ENCODE assay signal across 9 mouse cellular contexts in genomic region chr17:33953310-33953709, GRCm38 (mm10). TPM values are rescaled to one million over a fixed set of nuclear protein-coding genes. Genes with fewer than 3 reads are reported as not detected.
A peak's percentile ranks its signal among the peaks of the same experiment; 100 is the strongest.
DNase-seq lines count a peak whose midpoint lies in the region; ATAC-seq and TF ChIP-seq lines count a peak whose summit lies in the region.
"Had no signal": no experiment of that assay in that cellular context is flagged by ENCODE, and none has a peak within 500 bp of the region (broad histone marks: within the 10 kb centered on the region; RNA-seq: fewer than 3 reads in every experiment).

No protein-coding gene starts in this region.

- H3ac ChIP-seq in C2C12 (ENCODE audit: control insufficient read depth, insufficient read length, low read depth), result peak overlapping the region; percentile 46

- H3K4me1 ChIP-seq in heart, embryonic 14.5 days (ENCODE audit: control insufficient read depth in 2 of 2, insufficient read depth in 2 of 2, low read length in 2 of 2), result peaks cover 21 to 50% of the 10 kb centered on the region in 2 experiments
- H3K4me1 ChIP-seq in embryonic facial prominence, embryonic 13.5 days, result peaks cover 67% of the 10 kb centered on the region
- peaks cover 68% of the 10 kb centered on the region for H3K4me1 ChIP-seq in limb, embryonic 12.5 days (replicated peaks)

- H3K79me2 ChIP-seq in C2C12 (ENCODE audit: control insufficient read depth, insufficient read depth), result peaks cover 48% of the 10 kb centered on the region

- H3K4me3 ChIP-seq in heart, embryonic 14.5 days (ENCODE audit: control insufficient read depth in 1 of 2, insufficient read depth in 1 of 2, low read depth in 1 of 2, low read length in 2 of 2), result no peak overlapping the region
- peak overlapping the region; percentile 97 for H3K4me3 ChIP-seq in C2C12 (ENCODE audit: insufficient read depth, poor library complexity, severe bottlenecking)
- H3K4me3 ChIP-seq in embryonic facial prominence, embryonic 13.5 days, result peak overlapping the region; percentile 81; the same call in 1 of the 2 replicates
- peak overlapping the region; percentile 95 for H3K4me3 ChIP-seq in limb, embryonic 12.5 days (replicated peaks)

- peaks cover 36% of the 10 kb centered on the region for H3K79me3 ChIP-seq in C2C12 (ENCODE audit: low read depth)

- WGBS in heart, embryonic 14.5 days, result 87% methylated on average over 3 of the region's 3 CpGs
- 88% methylated on average over 3 of the region's 3 CpGs for WGBS in embryonic facial prominence, embryonic 13.5 days
- WGBS in limb, embryonic 12.5 days, result 81% methylated on average over 3 of the region's 3 CpGs

- no peaks in the 10 kb centered on the region for H3K27me3 ChIP-seq in heart, embryonic 14.5 days (ENCODE audit: control insufficient read depth, insufficient read depth, low read length)
- no peaks in the 10 kb centered on the region for H3K27me3 ChIP-seq in C2C12 (ENCODE audit: control insufficient read depth, insufficient read depth, insufficient read length)
- H3K27me3 ChIP-seq in embryonic facial prominence, embryonic 13.5 days, result no peaks in the 10 kb centered on the region
- no peaks in the 10 kb centered on the region for H3K27me3 ChIP-seq in limb, embryonic 12.5 days

- H3K36me3 ChIP-seq in heart, embryonic 14.5 days (ENCODE audit: control insufficient read depth, insufficient read depth, low read length), result peaks cover 55% of the 10 kb centered on the region
- peaks cover 43% of the 10 kb centered on the region for H3K36me3 ChIP-seq in C2C12 (ENCODE audit: control insufficient read depth, insufficient read depth)
- peaks cover 51% of the 10 kb centered on the region for H3K36me3 ChIP-seq in embryonic facial prominence, embryonic 13.5 days
- peaks cover 55% of the 10 kb centered on the region for H3K36me3 ChIP-seq in limb, embryonic 12.5 days

- 0 out of 2 replicates have a peak overlapping the region, but pooled peaks have one; percentile 80 for H3K4me2 ChIP-seq in heart, embryonic 14.5 days (ENCODE audit: low read length)
- H3K4me2 ChIP-seq in embryonic facial prominence, embryonic 13.5 days, result peak overlapping the region; percentile 98
- H3K4me2 ChIP-seq in limb, embryonic 12.5 days, result peak overlapping the region; percentile 99

- no peak overlapping the region for H3K27ac ChIP-seq in heart, embryonic 14.5 days (replicated peaks in 1 of 2; ENCODE audit: control insufficient read depth in 1 of 2, insufficient read depth in 1 of 2, low read depth in 2 of 2, low read length in 2 of 2)
- 0 out of 2 replicates have a peak overlapping the region, but pooled peaks have one; percentile 5 for H3K27ac ChIP-seq in embryonic facial prominence, embryonic 13.5 days
- no peak overlapping the region; the same call in 1 of the 2 replicates for H3K27ac ChIP-seq in limb, embryonic 12.5 days

- no peak for DNase-seq in heart, adult 18-20 months
- DNase-seq in left cerebral cortex, adult 9 months (ENCODE audit: low spot score in 2 of 2), result no peak
- DNase-seq in kidney, adult 8-10 months, result no peak
- DNase-seq in T-cell, adult 2 months (ENCODE audit: low spot score), result no peak
- DNase-seq: kidney, postnatal 14 days had no signal

- ATAC-seq in heart, embryonic 14.5 days (ENCODE audit: insufficient number of reproducible peaks, insufficient read depth, low FRiP score, low read depth), result no peak
- no peak for ATAC-seq in embryonic facial prominence, embryonic 13.5 days (ENCODE audit: insufficient number of reproducible peaks, insufficient read depth, low FRiP score, low TSS enrichment, low read depth)
- no peak for ATAC-seq in limb, embryonic 12.5 days (ENCODE audit: insufficient number of reproducible peaks, insufficient read depth, low FRiP score, low TSS enrichment, low read depth)

- no peaks in the 10 kb centered on the region for H3K9me3 ChIP-seq in heart, embryonic 14.5 days (ENCODE audit: control insufficient read depth, low read length)
- H3K9me3 ChIP-seq in embryonic facial prominence, embryonic 13.5 days, result no peaks in the 10 kb centered on the region
- no peaks in the 10 kb centered on the region for H3K9me3 ChIP-seq in limb, embryonic 12.5 days

- no peak for TF ChIP-seq CTCF in C2C12 (IDR thresholded peaks at IDR 0.05; ENCODE audit: control insufficient read depth, insufficient read depth, insufficient read length)

- peak overlapping the region; percentile 99 for H3K9ac ChIP-seq in heart, embryonic 14.5 days (ENCODE audit: low read length)
- peak overlapping the region; percentile 98 for H3K9ac ChIP-seq in embryonic facial prominence, embryonic 13.5 days
- peak overlapping the region; percentile 45 for H3K9ac ChIP-seq in limb, embryonic 12.5 days (replicated peaks)

TF ChIP-seq in C2C12, 6 proteins besides CTCF, POLR2A, EP300 and RAD21:
- TF ChIP-seq FOSL1 (IDR thresholded peaks at IDR 0.05; ENCODE audit: insufficient read depth, low read length, poor library complexity, severe bottlenecking), result no peak
- no peak for TF ChIP-seq MAX (IDR thresholded peaks at IDR 0.05)
- no peak for TF ChIP-seq USF1 (IDR thresholded peaks at IDR 0.05; ENCODE audit: low read depth)
- no peak for TF ChIP-seq MYOG (IDR thresholded peaks at IDR 0.05; ENCODE audit: control insufficient read depth, extremely low read depth, insufficient read length)
- no peak for TF ChIP-seq MYOD1 (IDR thresholded peaks at IDR 0.05; ENCODE audit: control insufficient read depth, insufficient read length, low read depth)
- TF ChIP-seq CEBPB (IDR thresholded peaks at IDR 0.05; ENCODE audit: low read depth), result no peak

RNA-seq across cellular contexts. Expression of gene B3galt4, which starts 2.0 kb away (rescaled TPM):
- 3.8 and 4.6 TPM in 2 replicates for polyA plus RNA-seq in heart, embryonic 14.5 days (2014; fragmentation: Nextera tagmentation; extraction: Ambion mirVana)
- total RNA-seq in heart, adult 18-20 months (2021), result 1 to 10 TPM; 1.3 to 1.8 TPM
- 1.5 TPM for polyA plus RNA-seq in C2C12 (2012; fragmentation: generic; extraction: Trizol)
- 7.0 and 7.2 TPM in 2 replicates for polyA plus RNA-seq in embryonic facial prominence, embryonic 13.5 days (2015; fragmentation: Nextera tagmentation; extraction: Ambion mirVana)
- 5.0 and 6.8 TPM in 2 replicates for polyA plus RNA-seq in limb, embryonic 12.5 days (2016; fragmentation: Nextera tagmentation; extraction: Ambion mirVana)

RNA-seq across cellular contexts. Expression of gene Vps52, which starts 2.3 kb away (rescaled TPM):
- polyA plus RNA-seq in heart, embryonic 14.5 days (2014; fragmentation: Nextera tagmentation; extraction: Ambion mirVana), result 27.6 and 30.6 TPM in 2 replicates
- total RNA-seq in heart, adult 18-20 months (2021), result 10 to 100 TPM; 36.8 to 39.7 TPM
- 24.4 TPM for polyA plus RNA-seq in C2C12 (2012; fragmentation: generic; extraction: Trizol)
- polyA plus RNA-seq in embryonic facial prominence, embryonic 13.5 days (2015; fragmentation: Nextera tagmentation; extraction: Ambion mirVana), result 45.7 and 49.6 TPM in 2 replicates
- polyA plus RNA-seq in limb, embryonic 12.5 days (2016; fragmentation: Nextera tagmentation; extraction: Ambion mirVana), result 53.3 and 55.0 TPM in 2 replicates

RNA-seq across cellular contexts. Expression of gene Rps18, which starts 2.5 kb away (rescaled TPM):
- polyA plus RNA-seq in heart, embryonic 14.5 days (2014; fragmentation: Nextera tagmentation; extraction: Ambion mirVana), result 1,085 and 1,186 TPM in 2 replicates
- total RNA-seq in heart, adult 18-20 months (2021), result 100 to 1,000 TPM; 419 to 435 TPM
- 517 TPM for polyA plus RNA-seq in C2C12 (2012; fragmentation: generic; extraction: Trizol)
- 1,782 and 1,797 TPM in 2 replicates for polyA plus RNA-seq in embryonic facial prominence, embryonic 13.5 days (2015; fragmentation: Nextera tagmentation; extraction: Ambion mirVana)
- polyA plus RNA-seq in limb, embryonic 12.5 days (2016; fragmentation: Nextera tagmentation; extraction: Ambion mirVana), result 1,388 and 1,510 TPM in 2 replicates

RNA-seq across cellular contexts. Expression of gene Wdr46, which starts 12.8 kb away (rescaled TPM):
- 14.7 and 15.5 TPM in 2 replicates for polyA plus RNA-seq in heart, embryonic 14.5 days (2014; fragmentation: Nextera tagmentation; extraction: Ambion mirVana)
- total RNA-seq in heart, adult 18-20 months (2021), result 10 to 100 TPM; 10.3 to 10.9 TPM
- 64.8 TPM for polyA plus RNA-seq in C2C12 (2012; fragmentation: generic; extraction: Trizol)
- polyA plus RNA-seq in embryonic facial prominence, embryonic 13.5 days (2015; fragmentation: Nextera tagmentation; extraction: Ambion mirVana), result 36.2 and 40.7 TPM in 2 replicates
- 45.5 and 45.8 TPM in 2 replicates for polyA plus RNA-seq in limb, embryonic 12.5 days (2016; fragmentation: Nextera tagmentation; extraction: Ambion mirVana)

RNA-seq across cellular contexts. Expression of gene Pfdn6, which starts 13.2 kb away (rescaled TPM):
- 110 TPM in 2 replicates for polyA plus RNA-seq in heart, embryonic 14.5 days (2014; fragmentation: Nextera tagmentation; extraction: Ambion mirVana)
- total RNA-seq in heart, adult 18-20 months (2021), result 10 to 100 TPM; 69.9 to 76.1 TPM
- polyA plus RNA-seq in C2C12 (2012; fragmentation: generic; extraction: Trizol), result 130 TPM
- 176 and 190 TPM in 2 replicates for polyA plus RNA-seq in embryonic facial prominence, embryonic 13.5 days (2015; fragmentation: Nextera tagmentation; extraction: Ambion mirVana)
- 180 and 186 TPM in 2 replicates for polyA plus RNA-seq in limb, embryonic 12.5 days (2016; fragmentation: Nextera tagmentation; extraction: Ambion mirVana)

Comparison
In these comparisons a context has a peak if more than half of its experiments do, and no peak if none do; other contexts are left out.
1. H3K4me3 ChIP-seq: peak in C2C12 (single experiment), embryonic facial prominence, embryonic 13.5 days (single experiment) and limb, embryonic 12.5 days (single experiment); none in heart, embryonic 14.5 days (0 of 2).
2. H3K9ac ChIP-seq: peak in every context shown above with its lines; median percentile 99 in heart, embryonic 14.5 days; 98 in embryonic facial prominence, embryonic 13.5 days; 45 in limb, embryonic 12.5 days.
3. Peak in every context shown above with its lines, with median percentiles within 50 percentile points of each other: H3K4me2 ChIP-seq.